Mouse (Mus musculus) stomach, postnatal 0 days (tissue): ENCODE data around the gene Wdtc1.

Source experiments
- CTCF ChIP-seq: IDR thresholded peaks from 2 replicates; pipeline ENCODE4 v1.5.1; 2016; ENCODE audit warnings: antibody characterized with exemption, low read depth, mild to moderate bottlenecking, moderate library complexity
- EP300 ChIP-seq: optimal IDR thresholded peaks from 2 replicates; pipeline ENCODE3; 2016; ENCODE audit warnings: antibody characterized with exemption

GRCm38 (mm10) chr4:133398619-133399018, 45.3 kb upstream of the Wdtc1 start:
- no peak for TF ChIP-seq CTCF
- TF ChIP-seq EP300: no peak
